Mouse (Mus musculus) CD4-positive, CD25-positive, alpha-beta regulatory T cell, adult 9 weeks (primary cell): Measurements from ENCODE around the gene Arxes2. TPM values are rescaled to one million over a fixed set of nuclear protein-coding genes. Genes with fewer than 3 reads are reported as not detected.

Experiments used
- polyA plus RNA-seq: library from polyadenylated mRNA; unstranded; fragments of 100-300 nt; shearing (Covaris generic); gene quantifications from one replicate; pipeline ENCODE4 v1.2.1, GENCODE M21; 2017

The Arxes2 gene
- 6.6 TPM for polyA plus RNA-seq

GRCm38 (mm10) chrX:135993664-135994119, at the start of gene Arxes2:
Gene Arxes2 (plus strand): TSS chrX:135993824.

GRCm38 (mm10) chrX:136032799-136033763, 39.5 kb downstream of the Arxes2 start, which contains the start of gene Arxes1:
Gene Arxes1 (plus strand): TSS chrX:136033367.

Other genes with a start within 250 kb of the Arxes2 start
- gene Bhlhb9, start 196.2 kb upstream of the Arxes2 start, polyA plus RNA-seq, result 33.0 TPM
- gene Gprasp2, start 154.8 kb upstream of the Arxes2 start, polyA plus RNA-seq, result 22.8 TPM
- not detected for gene Arxes1, start 39.5 kb downstream of the Arxes2 start, polyA plus RNA-seq
- gene Bex2, start 74.4 kb downstream of the Arxes2 start, polyA plus RNA-seq, result 1.3 TPM
- gene Nxf3, start 91.4 kb downstream of the Arxes2 start, polyA plus RNA-seq, result not detected
- gene Bex4, start 145.2 kb downstream of the Arxes2 start, polyA plus RNA-seq, result not detected
- 1.1 TPM for gene Tceal8, start 178.5 kb downstream of the Arxes2 start, polyA plus RNA-seq
- gene Tceal5, start 210.1 kb downstream of the Arxes2 start, polyA plus RNA-seq, result not detected
- gene Tceal7, start 221.0 kb downstream of the Arxes2 start, polyA plus RNA-seq, result not detected
- gene Bex1, start 221.7 kb downstream of the Arxes2 start, polyA plus RNA-seq, result not detected